Mouse (Mus musculus): ENCODE measurements around the gene Slc17a7. TPM values are rescaled to one million over a fixed set of nuclear protein-coding genes. Genes with fewer than 3 reads are reported as not detected.
A peak's percentile ranks its signal among the peaks of the same experiment; 100 is the strongest.
"Not testable (repeated sequence)": the region's sequence is repeated elsewhere in the genome, so short reads cannot be mapped to it uniquely, and the experiment has no call there.

Slc17a7 gene
- total RNA-seq, 1 experiment from 2014 or later: not detected

- no peak for ATAC-seq (ENCODE audit: extremely low read depth, insufficient number of reproducible peaks, low FRiP score, poor library complexity, severe bottlenecking)
These were observed 4.2 kb downstream of the Slc17a7 start for GRCm38 (mm10) chr7:45167761-45168445.

- ATAC-seq (ENCODE audit: extremely low read depth, insufficient number of reproducible peaks, low FRiP score, poor library complexity, severe bottlenecking): no peak
These were observed 4.9 kb downstream of the Slc17a7 start for GRCm38 (mm10) chr7:45168656-45169055.

GRCm38 (mm10) chr7:45169495-45169894 lies 5.7 kb downstream of the Slc17a7 start:
- no peak for ATAC-seq (ENCODE audit: extremely low read depth, insufficient number of reproducible peaks, low FRiP score, poor library complexity, severe bottlenecking)

GRCm38 (mm10) chr7:45172974-45173373 lies 9.2 kb downstream of the Slc17a7 start:
- ATAC-seq (ENCODE audit: extremely low read depth, insufficient number of reproducible peaks, low FRiP score, poor library complexity, severe bottlenecking): no peak

- ATAC-seq (ENCODE audit: extremely low read depth, insufficient number of reproducible peaks, low FRiP score, poor library complexity, severe bottlenecking): not testable (repeated sequence)
These were observed 10.0 kb downstream of the Slc17a7 start for GRCm38 (mm10) chr7:45173772-45174171.

GRCm38 (mm10) chr7:45174567-45175280 lies 11.0 kb downstream of the Slc17a7 start:
- ATAC-seq (ENCODE audit: extremely low read depth, insufficient number of reproducible peaks, low FRiP score, poor library complexity, severe bottlenecking): no peak

- ATAC-seq (ENCODE audit: extremely low read depth, insufficient number of reproducible peaks, low FRiP score, poor library complexity, severe bottlenecking): no peak
These were observed 11.6 kb downstream of the Slc17a7 start for GRCm38 (mm10) chr7:45175398-45175797.

GRCm38 (mm10) chr7:45175929-45176328 lies 12.2 kb downstream of the Slc17a7 start:
- ATAC-seq (ENCODE audit: extremely low read depth, insufficient number of reproducible peaks, low FRiP score, poor library complexity, severe bottlenecking): no peak

GRCm38 (mm10) chr7:45176356-45176755 lies 12.6 kb downstream of the Slc17a7 start:
- ATAC-seq (ENCODE audit: extremely low read depth, insufficient number of reproducible peaks, low FRiP score, poor library complexity, severe bottlenecking): no peak

- no peak for ATAC-seq (ENCODE audit: extremely low read depth, insufficient number of reproducible peaks, low FRiP score, poor library complexity, severe bottlenecking)
These were observed 14.8 kb downstream of the Slc17a7 start for GRCm38 (mm10) chr7:45178550-45178949.

GRCm38 (mm10) chr7:45179469-45179868 lies 15.7 kb downstream of the Slc17a7 start, which contains the start of gene Gfy:
Gene Gfy (minus strand): TSS chr7:45179569.
- ATAC-seq (ENCODE audit: extremely low read depth, insufficient number of reproducible peaks, low FRiP score, poor library complexity, severe bottlenecking): no peak

GRCm38 (mm10) chr7:45180896-45181477 lies 17.2 kb downstream of the Slc17a7 start, which contains the start of gene Pth2:
Gene Pth2 (plus strand): TSS chr7:45180995.
- ATAC-seq (ENCODE audit: extremely low read depth, insufficient number of reproducible peaks, low FRiP score, poor library complexity, severe bottlenecking): no peak

GRCm38 (mm10) chr7:45181540-45181939 lies 17.8 kb downstream of the Slc17a7 start:
- no peak for ATAC-seq (ENCODE audit: extremely low read depth, insufficient number of reproducible peaks, low FRiP score, poor library complexity, severe bottlenecking)

GRCm38 (mm10) chr7:45182199-45182601 lies 18.5 kb downstream of the Slc17a7 start:
- peak; percentile 83 for ATAC-seq (ENCODE audit: extremely low read depth, insufficient number of reproducible peaks, low FRiP score, poor library complexity, severe bottlenecking)

GRCm38 (mm10) chr7:45182606-45183005 lies 18.9 kb downstream of the Slc17a7 start:
- ATAC-seq (ENCODE audit: extremely low read depth, insufficient number of reproducible peaks, low FRiP score, poor library complexity, severe bottlenecking): no peak

GRCm38 (mm10) chr7:45183672-45184071 lies 19.9 kb downstream of the Slc17a7 start:
- ATAC-seq (ENCODE audit: extremely low read depth, insufficient number of reproducible peaks, low FRiP score, poor library complexity, severe bottlenecking): no peak

GRCm38 (mm10) chr7:45185921-45186320 lies 22.2 kb downstream of the Slc17a7 start:
- ATAC-seq (ENCODE audit: extremely low read depth, insufficient number of reproducible peaks, low FRiP score, poor library complexity, severe bottlenecking): no peak

- ATAC-seq (ENCODE audit: extremely low read depth, insufficient number of reproducible peaks, low FRiP score, poor library complexity, severe bottlenecking): no peak
These were observed 25.9 kb downstream of the Slc17a7 start for GRCm38 (mm10) chr7:45189600-45189999.

- ATAC-seq (ENCODE audit: extremely low read depth, insufficient number of reproducible peaks, low FRiP score, poor library complexity, severe bottlenecking): no peak
These were observed 26.4 kb downstream of the Slc17a7 start for GRCm38 (mm10) chr7:45190186-45190585.

GRCm38 (mm10) chr7:45191161-45191560 lies 27.4 kb downstream of the Slc17a7 start:
- ATAC-seq (ENCODE audit: extremely low read depth, insufficient number of reproducible peaks, low FRiP score, poor library complexity, severe bottlenecking): no peak
